In genomic region chr14:111808025-111808424, GRCm38 (mm10) we compare ENCODE assay signal across 19 mouse cellular contexts.
"Had no signal": no experiment of that assay in that cellular context is flagged by ENCODE, and none has a peak within 500 bp of the region (broad histone marks: within the 10 kb centered on the region; RNA-seq: fewer than 3 reads in every experiment).

No protein-coding gene starts in this region.

- H3K4me3 ChIP-seq: lung, embryonic 15.5 days; midbrain, embryonic 10.5 days; midbrain, embryonic 13.5 days; myocyte; neural tube, embryonic 13.5 days; neural tube, embryonic 15.5 days had no signal

- H3K4me1 ChIP-seq: lung, embryonic 15.5 days; midbrain, embryonic 10.5 days; midbrain, embryonic 13.5 days; neural tube, embryonic 13.5 days; neural tube, embryonic 15.5 days had no signal

- H3K36me3 ChIP-seq: lung, embryonic 15.5 days; midbrain, embryonic 10.5 days; midbrain, embryonic 13.5 days; neural tube, embryonic 13.5 days; neural tube, embryonic 15.5 days had no signal

- H3K27ac ChIP-seq: liver, embryonic 14.5 days; lung, embryonic 15.5 days; midbrain, embryonic 10.5 days; midbrain, embryonic 13.5 days; neural tube, embryonic 13.5 days; neural tube, embryonic 15.5 days had no signal

- H3K9ac ChIP-seq: liver, embryonic 14.5 days; lung, embryonic 15.5 days; midbrain, embryonic 13.5 days; neural tube, embryonic 13.5 days; neural tube, embryonic 15.5 days had no signal

- ATAC-seq: lung, postnatal 0 days; midbrain, embryonic 13.5 days; midbrain, embryonic 16.5 days had no signal

- H3K27me3 ChIP-seq: lung, embryonic 15.5 days; midbrain, embryonic 13.5 days; neural tube, embryonic 13.5 days; neural tube, embryonic 15.5 days had no signal

- H3K9me3 ChIP-seq: lung, embryonic 15.5 days; midbrain, embryonic 10.5 days; midbrain, embryonic 13.5 days; neural tube, embryonic 13.5 days; neural tube, embryonic 15.5 days had no signal

- H3K4me2 ChIP-seq: lung, embryonic 15.5 days; midbrain, embryonic 13.5 days; neural tube, embryonic 13.5 days; neural tube, embryonic 15.5 days had no signal

- DNase-seq: lung, adult 18-20 months; lung, postnatal 4 days; retina, postnatal 1 day; right cerebral cortex, adult 18-20 months; right cerebral cortex, postnatal 25 days; right cerebral cortex, postnatal 4 days; spleen, adult 18-20 months; thymus, adult 18-20 months; thymus, postnatal 25 days; thymus, postnatal 4 days had no signal
